Mouse (Mus musculus): ENCODE results near the gene Parva.

The Parva gene

DNA sequence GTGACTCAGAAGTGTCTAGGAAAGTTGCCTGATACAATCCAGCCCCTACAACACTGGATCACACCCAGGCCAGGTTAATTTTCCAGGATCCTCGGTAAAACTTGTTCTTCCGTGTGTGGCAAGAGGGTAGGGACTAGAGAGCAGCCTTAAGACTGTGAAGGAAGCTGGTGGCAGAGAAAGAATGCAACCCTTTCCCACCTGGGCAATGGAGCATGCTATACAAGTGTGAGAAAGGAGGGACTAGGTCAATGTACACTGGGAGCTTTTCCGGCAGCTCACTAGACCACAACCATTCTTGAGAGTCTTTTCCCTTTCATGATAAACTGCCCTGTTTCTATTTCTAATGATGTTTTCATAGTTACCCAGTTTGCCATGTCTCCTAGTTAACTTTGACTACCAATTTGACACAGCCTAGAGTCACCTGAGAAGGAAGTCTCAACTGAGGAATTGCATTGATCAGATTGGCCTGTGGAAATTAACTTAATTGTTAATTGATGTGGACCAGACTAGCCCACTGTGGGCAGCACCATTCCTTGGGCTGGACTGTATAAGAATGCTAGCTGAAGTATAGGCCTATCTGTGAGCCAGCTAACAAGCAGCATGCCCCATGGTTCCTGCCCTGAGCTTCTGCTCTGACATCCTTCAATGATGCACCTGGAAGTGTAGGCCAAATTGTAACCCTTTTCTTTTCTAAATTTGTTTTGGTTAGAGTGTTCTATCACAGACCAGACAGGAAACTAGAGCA is 186.9 kb downstream of the Parva start:
- DNase-seq: no peak

DNA sequence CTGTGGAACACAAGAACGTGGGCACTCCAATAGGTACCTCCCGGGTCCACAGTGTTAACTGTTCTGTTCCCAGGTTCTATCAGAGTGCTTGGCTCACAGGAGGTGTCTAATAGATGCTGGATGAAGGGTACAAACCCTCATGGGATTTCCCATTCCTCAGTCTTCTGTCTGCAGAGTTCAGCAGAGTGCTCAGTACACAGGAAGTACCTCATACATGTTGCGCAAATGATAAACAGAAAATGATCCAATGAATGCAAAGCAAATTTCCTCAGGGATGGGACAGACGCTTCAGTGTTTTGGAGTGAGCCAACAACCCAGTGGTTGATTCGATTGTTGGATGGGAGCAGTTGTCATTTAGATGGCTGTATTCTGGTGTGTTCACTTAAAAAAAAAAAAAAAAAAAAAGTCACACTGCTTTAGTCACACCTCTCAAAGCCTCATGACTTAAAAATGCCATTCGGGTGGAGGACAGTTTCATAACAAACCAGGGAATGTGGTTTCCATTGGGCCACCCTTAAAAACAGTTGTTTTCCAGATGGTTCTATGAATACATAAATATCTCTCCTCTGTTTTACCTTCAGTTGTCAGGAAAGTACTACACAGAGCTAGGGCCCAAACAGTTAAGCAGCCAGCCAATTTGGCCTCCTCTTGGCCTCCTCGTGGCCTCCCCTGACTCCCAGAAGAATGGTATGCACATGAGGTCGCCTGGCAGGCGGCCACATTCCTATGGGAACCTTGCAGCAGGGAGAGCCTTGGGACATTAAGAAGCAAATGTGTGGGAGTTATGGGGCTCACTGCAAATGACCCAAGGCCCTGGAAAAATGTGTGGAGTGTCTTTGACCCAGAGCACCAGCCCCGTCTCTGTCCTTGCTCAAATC is 187.7 kb downstream of the Parva start:
- no peak for DNase-seq

DNA sequence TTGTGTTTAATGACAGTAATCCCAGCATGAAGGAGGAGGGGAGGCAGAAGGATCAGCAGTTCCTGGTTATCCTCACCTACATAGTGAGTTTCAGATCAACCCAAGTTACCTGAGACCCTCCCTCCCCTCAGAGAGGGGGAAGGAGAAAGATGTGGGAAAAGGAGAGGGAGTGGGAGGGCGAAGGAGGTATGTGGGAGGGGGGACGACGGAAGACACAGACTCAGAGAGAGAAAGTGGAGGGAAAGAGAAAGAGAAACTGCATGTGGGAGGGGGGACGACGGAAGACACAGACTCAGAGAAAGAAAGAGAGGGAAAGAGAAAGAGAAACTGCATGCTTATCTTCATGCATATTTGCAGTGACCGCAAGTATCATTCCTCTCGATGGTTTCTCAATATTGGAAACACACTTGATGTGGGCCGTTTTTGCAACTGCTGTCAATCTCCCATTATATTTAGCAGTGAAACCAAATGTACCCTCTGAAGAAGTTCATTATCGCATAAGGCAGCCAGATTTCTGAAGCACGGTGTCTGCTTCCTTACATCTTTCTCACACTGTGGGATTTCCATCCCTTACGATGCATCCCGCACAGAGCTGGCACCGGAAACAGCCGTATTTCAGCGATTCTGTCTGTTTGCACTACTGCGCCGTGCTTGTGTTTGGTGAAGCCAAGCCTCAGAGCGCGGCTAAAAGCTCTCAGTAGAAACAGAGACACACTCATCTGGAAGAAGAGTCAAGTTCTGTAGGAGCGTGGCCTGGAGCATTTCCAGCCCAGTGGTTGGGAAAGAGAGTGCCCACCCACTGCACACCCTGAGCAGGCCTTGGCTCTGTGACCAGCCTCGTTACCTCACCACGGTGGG is 193.2 kb downstream of the Parva start:
- DNase-seq: no peak

DNA sequence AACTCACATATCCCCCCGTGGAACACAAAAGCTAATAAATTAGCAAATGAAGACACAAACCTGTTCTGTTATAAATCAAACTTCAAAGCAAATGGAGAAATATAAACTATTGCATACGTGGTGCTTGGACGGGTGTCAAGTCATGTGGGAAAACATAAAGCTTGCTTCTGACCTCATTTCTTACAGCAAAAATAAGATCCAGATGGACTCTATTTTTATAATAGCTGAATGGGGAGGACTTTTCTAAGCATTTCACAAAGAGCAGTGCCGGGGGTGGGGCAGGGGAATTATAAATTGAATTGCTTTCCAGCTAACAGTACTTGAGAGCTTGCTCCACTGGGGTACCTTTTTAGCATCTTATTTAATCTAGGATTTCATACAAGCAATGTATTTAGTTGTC is 200.2 kb downstream of the Parva start:
- no peak for DNase-seq

DNA sequence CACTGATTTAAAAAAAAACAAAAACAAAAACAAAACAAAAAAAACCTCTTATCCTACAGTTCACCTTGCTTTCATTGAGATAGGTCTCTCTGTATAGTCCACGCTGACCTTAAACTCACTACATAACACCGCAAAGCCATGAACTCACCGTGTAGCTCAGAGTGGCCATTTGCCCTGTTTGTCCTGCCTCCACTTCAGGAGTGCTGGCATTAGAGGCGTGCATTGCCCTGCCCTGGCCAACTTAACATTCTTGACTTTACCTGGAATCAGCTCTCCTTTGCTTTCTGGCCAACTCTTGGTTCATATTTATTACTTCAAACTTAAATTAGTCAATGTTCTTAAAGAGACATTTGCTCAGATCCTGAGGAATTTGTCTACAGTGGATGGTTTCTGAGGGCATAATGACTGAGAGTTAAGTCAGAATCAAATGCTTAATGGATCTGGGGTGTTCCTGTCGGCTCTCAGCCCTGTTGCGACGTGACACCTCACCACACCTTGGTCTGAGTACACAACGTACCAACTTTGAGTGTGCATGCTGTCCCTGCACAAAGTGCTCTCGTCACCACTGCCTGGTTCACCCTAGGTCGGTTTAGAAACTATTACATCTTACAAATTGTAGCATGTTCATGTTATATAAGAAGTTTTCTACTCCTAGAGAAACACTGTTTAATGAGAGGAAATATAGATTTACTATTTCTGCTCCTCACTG is 207.4 kb downstream of the Parva start:
- no peak for DNase-seq

DNA sequence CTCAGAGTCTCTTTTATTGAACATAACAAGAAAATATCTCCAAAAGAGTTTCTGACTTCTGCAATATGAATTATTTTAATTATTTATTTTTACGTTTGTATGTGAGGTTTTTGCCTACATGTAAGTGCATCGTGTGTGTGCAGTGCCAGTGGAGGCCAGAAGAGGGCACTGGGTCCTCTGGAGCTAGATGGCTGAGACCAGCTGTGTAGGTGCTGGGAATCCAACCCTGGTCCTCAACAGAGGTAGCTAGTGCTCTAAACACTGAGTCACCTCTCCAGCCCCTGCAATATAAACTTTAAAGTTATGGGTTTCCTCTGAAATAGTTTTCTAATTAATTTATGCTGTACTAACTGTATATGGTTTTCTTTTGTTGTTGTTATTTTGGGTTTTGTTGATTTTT is 208.6 kb downstream of the Parva start:
- no peak for DNase-seq
